Mouse (Mus musculus): ENCODE results near the gene Nop9. TPM values are rescaled to one million over a fixed set of nuclear protein-coding genes. Genes with fewer than 3 reads are reported as not detected.

The Nop9 gene
- polyA plus RNA-seq, 1 experiment from 2014 or later, result 41.4 TPM

DNA sequence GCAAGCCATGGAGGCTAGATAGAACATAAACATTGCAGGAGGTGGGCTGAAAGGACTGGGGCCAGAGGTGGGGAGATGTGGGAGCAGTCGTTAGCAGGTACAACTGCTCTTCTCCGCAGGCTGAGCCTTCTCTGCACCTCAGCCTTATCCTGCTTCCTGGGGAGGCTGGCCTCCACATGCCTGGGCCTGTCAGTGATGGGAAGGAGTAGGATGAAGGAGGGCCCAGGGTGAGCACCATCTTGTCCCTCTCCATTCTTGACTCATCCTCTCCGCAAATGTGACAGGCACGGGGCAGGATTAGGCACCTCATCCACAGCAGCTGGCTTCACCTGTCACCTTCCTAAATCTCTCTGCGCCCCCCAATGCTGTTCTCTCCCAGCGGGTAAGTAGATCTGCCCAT lies 15.7 kb downstream of the Nop9 start, which contains the start of gene Ltb4r2:
Ltb4r2 (plus strand) TSS at position 266 of the 400 bp plus-strand sequence.
- no peak for ATAC-seq (ENCODE audit: borderline replicate concordance, extremely low read depth, low FRiP score, low TSS enrichment)
- Histone ChIP-seq H3K36me3 (no peaks in the 10 kb centered on the region), H3K4me3 (peak within 1 kb of the TSS; percentile 54), H3K27ac (peak within 1 kb of the TSS; percentile 45), H3K4me1 (peaks cover 28% of the 10 kb centered on the region), H3K4me2 (peak within 1 kb of the TSS; percentile 98), H3K9me3 (no peaks in the 10 kb centered on the region), H3K27me3 (peaks cover 30% of the 10 kb centered on the region), H3K9ac (peak within 1 kb of the TSS; percentile 78)
- WGBS, result 76% methylated on average over 6 of the region's 6 CpGs

GRCm38 (mm10) chr14:55762001-55762821 lies 16.7 kb downstream of the Nop9 start:
- ATAC-seq (ENCODE audit: borderline replicate concordance, extremely low read depth, low FRiP score, low TSS enrichment), result peak; percentile 68
- WGBS, result 2% methylated on average over 69 of the region's 77 CpGs

DNA sequence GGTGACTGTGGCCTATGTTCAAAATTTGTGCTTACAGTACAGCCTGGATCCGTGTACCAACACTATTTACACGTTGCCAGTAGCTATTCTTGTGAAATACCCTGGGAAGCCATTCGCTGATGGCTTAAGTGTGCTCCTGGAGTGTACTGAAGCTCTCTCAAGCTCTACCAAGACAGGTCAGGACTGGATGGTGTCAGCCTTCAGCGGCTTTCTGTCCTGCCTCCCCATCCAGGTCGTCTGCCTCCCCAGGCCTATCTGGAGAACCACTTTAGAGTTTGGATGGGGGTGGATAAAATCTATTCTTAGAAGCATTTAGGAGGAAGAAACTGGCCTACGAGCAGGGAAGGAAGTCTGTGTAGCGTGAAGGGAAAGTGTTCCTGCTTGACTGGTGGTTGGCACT lies 17.7 kb downstream of the Nop9 start:
- no peak for ATAC-seq (ENCODE audit: borderline replicate concordance, extremely low read depth, low FRiP score, low TSS enrichment)
- Histone ChIP-seq H3K4me2 (peak overlapping the region; percentile 98), H3K9ac (no peak overlapping the region), H3K4me1 (peaks cover 37% of the 10 kb centered on the region), H3K36me3 (no peaks in the 10 kb centered on the region), H3K4me3 (no peak overlapping the region), H3K27me3 (peaks cover 47% of the 10 kb centered on the region), H3K27ac (peak overlapping the region; percentile 45), H3K9me3 (no peaks in the 10 kb centered on the region)
- 51% methylated on average over 7 of the region's 7 CpGs for WGBS

More at GRCm38 (mm10) chr14:55762001-55762821, 16.7 kb downstream of the Nop9 start:
- H3K4me1 ChIP-seq, result peaks cover 29% of the 10 kb centered on the region
- peak overlapping the region; percentile 78 for H3K9ac ChIP-seq
- no peaks in the 10 kb centered on the region for H3K9me3 ChIP-seq
- peak overlapping the region; percentile 98 for H3K4me2 ChIP-seq
- H3K27me3 ChIP-seq, result peaks cover 38% of the 10 kb centered on the region
- H3K27ac ChIP-seq, result peak overlapping the region; percentile 45
- no peaks in the 10 kb centered on the region for H3K36me3 ChIP-seq
- H3K4me3 ChIP-seq, result peak overlapping the region; percentile 54

DNA sequence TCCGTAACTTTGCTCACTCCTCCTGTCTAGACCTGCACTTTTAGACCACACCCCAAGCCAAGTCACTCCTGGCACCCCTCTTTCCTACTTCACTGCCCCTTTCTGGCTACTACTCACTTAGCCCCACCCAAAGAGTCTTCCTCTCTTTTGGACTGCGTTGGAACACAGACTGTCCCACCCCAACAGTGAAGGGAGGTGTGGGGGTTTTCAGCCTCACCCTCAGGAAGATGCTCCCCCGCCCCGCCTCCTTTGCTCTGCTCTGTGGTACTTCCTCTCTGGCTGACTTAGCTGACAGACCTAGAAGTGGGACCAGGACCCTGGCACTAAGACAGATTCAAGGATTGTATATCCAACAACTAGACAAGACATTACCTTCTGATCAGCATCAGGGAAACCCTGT lies 20.2 kb downstream of the Nop9 start, which contains the start of gene Ltb4r1:
Ltb4r1 (plus strand) TSS at position 267 of the 400 bp plus-strand sequence.
- no peak within 1 kb of the TSS for H3K9ac ChIP-seq
- 59% methylated on average over 4 of the region's 4 CpGs for WGBS
- peaks cover 32% of the 10 kb centered on the region for H3K4me1 ChIP-seq
- no peak within 1 kb of the TSS for H3K27ac ChIP-seq
- H3K4me2 ChIP-seq, result no peak within 1 kb of the TSS
- H3K36me3 ChIP-seq, result no peaks in the 10 kb centered on the region
- H3K4me3 ChIP-seq, result no peak within 1 kb of the TSS
- peaks cover 57% of the 10 kb centered on the region for H3K27me3 ChIP-seq
- ATAC-seq (ENCODE audit: borderline replicate concordance, extremely low read depth, low FRiP score, low TSS enrichment), result no peak
- no peaks in the 10 kb centered on the region for H3K9me3 ChIP-seq

- 11% methylated on average over 52 of the region's 52 CpGs for WGBS
- Histone ChIP-seq H3K27me3 (peaks cover 47% of the 10 kb centered on the region), H3K4me3 (peak overlapping the region; percentile 37), H3K9me3 (no peaks in the 10 kb centered on the region), H3K4me1 (peaks cover 20% of the 10 kb centered on the region), H3K27ac (no peak overlapping the region), H3K9ac (peak overlapping the region; percentile 30), H3K4me2 (peak overlapping the region; percentile 77), H3K36me3 (no peaks in the 10 kb centered on the region)
- peak; percentile 39; the same call in 1 of the 2 replicates for ATAC-seq (ENCODE audit: borderline replicate concordance, extremely low read depth, low FRiP score, low TSS enrichment)
These were observed 22.3 kb downstream of the Nop9 start for GRCm38 (mm10) chr14:55767519-55768414.

DNA sequence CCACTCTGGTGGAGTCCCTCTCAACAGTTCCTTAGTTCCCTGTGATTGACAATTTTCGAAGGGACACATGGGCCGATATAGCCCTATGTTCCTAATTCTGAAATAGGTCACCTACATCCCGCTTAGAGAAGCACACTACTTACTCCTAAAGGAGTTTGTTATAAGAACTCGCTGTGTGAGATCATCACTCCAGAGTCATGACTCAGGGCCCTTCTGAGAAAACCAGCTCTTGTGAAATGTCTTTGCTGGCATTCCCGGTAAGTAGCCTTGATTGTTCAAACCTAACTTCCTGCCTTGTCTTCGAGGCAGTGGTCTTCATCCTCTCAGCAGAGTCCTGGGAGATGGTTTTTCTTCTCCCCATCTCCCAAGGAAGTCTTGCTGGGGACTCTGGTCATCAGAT lies 23.1 kb downstream of the Nop9 start:
- no peaks in the 10 kb centered on the region for H3K36me3 ChIP-seq
- no peak overlapping the region for H3K9ac ChIP-seq
- H3K9me3 ChIP-seq, result no peaks in the 10 kb centered on the region
- peaks cover 13% of the 10 kb centered on the region for H3K4me1 ChIP-seq
- no peak overlapping the region for H3K4me3 ChIP-seq
- no peak overlapping the region for H3K4me2 ChIP-seq
- peaks cover 47% of the 10 kb centered on the region for H3K27me3 ChIP-seq
- WGBS, result 78% methylated on average over 6 of the region's 6 CpGs
- no peak overlapping the region for H3K27ac ChIP-seq
- ATAC-seq (ENCODE audit: borderline replicate concordance, extremely low read depth, low FRiP score, low TSS enrichment), result no peak

DNA sequence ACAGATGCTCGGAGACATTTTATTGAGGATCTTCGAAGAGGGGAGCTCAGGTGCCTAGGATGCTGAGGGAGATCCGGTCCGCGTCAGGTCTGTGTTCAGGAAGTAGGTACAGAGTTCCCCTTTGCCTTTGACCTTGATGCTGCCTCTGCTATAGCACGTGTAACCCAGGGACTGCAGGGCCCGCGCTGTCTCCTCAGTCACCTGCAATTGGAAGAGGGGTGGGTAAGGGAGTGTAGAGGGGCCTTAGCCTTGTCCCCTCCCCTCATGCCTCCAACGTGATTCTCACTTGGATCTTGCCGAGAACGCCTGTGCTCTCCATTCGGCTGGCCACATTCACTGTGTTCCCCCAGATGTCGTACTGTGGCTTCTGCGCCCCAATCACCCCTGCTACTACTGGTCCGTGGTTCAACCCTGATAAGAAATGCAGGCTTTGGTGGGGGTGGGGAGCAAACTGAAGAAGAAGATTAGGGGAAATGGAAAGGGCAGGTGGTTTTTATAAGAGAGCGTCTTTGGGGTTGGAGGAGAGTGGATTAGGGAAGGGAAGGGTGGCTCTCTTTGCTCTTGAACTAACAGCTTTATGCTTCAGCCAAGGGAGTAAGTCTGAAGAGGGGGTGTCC lies 23.7 kb downstream of the Nop9 start:
- H3K9me3 ChIP-seq, result no peaks in the 10 kb centered on the region
- no peak overlapping the region for H3K4me2 ChIP-seq
- H3K4me1 ChIP-seq, result peaks cover 13% of the 10 kb centered on the region
- H3K36me3 ChIP-seq, result no peaks in the 10 kb centered on the region
- WGBS, result 68% methylated on average over 16 of the region's 16 CpGs
- no peak overlapping the region for H3K9ac ChIP-seq
- H3K27me3 ChIP-seq, result peaks cover 43% of the 10 kb centered on the region
- H3K27ac ChIP-seq, result no peak overlapping the region
- no peak overlapping the region for H3K4me3 ChIP-seq
- no peak for ATAC-seq (ENCODE audit: borderline replicate concordance, extremely low read depth, low FRiP score, low TSS enrichment)

GRCm38 (mm10) chr14:55776711-55777110 lies 31.2 kb downstream of the Nop9 start:
- no peak overlapping the region for H3K4me2 ChIP-seq
- no peak overlapping the region for H3K4me3 ChIP-seq
- WGBS, result 35% methylated on average over 7 of the region's 7 CpGs
- H3K36me3 ChIP-seq, result no peaks in the 10 kb centered on the region
- no peak overlapping the region for H3K9ac ChIP-seq
- peaks cover 22% of the 10 kb centered on the region for H3K4me1 ChIP-seq
- H3K27me3 ChIP-seq, result peaks cover 4% of the 10 kb centered on the region; the same call in 1 of the 2 replicates
- no peak overlapping the region for H3K27ac ChIP-seq
- H3K9me3 ChIP-seq, result no peaks in the 10 kb centered on the region
- ATAC-seq (ENCODE audit: borderline replicate concordance, extremely low read depth, low FRiP score, low TSS enrichment), result no peak

DNA sequence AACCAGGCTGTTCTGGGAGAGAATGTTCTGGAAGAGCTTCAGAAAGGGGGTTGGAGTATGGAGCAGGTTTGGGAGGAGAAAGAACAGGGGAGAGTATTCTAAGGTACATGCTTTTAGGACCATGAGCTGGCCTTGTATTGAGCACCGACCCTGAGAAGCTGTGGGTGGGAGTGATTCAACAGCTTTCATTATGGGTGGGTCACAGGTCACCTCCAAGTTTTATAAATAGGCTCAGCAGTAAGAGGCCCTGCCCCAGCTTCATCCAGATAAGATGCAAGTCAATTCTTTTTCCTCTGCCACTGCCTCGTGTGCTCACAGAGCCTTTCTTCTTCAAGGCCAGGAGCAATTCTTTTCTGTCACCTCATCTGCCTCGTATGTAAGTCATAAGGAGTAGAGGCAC lies 31.7 kb downstream of the Nop9 start:
- Histone ChIP-seq H3K9ac (no peak overlapping the region), H3K36me3 (no peaks in the 10 kb centered on the region), H3K4me2 (no peak overlapping the region), H3K4me3 (no peak overlapping the region), H3K27me3 (peaks cover 9% of the 10 kb centered on the region; the same call in 1 of the 2 replicates), H3K9me3 (no peaks in the 10 kb centered on the region), H3K4me1 (peaks cover 27% of the 10 kb centered on the region), H3K27ac (no peak overlapping the region)
- ATAC-seq (ENCODE audit: borderline replicate concordance, extremely low read depth, low FRiP score, low TSS enrichment), result no peak
- 13% methylated on average over 3 of the region's 3 CpGs for WGBS

GRCm38 (mm10) chr14:55777806-55778205 lies 32.3 kb downstream of the Nop9 start:
- H3K9me3 ChIP-seq, result no peaks in the 10 kb centered on the region
- H3K4me3 ChIP-seq, result no peak overlapping the region
- WGBS, result 84% methylated on average over 11 of the region's 11 CpGs
- no peak for ATAC-seq (ENCODE audit: borderline replicate concordance, extremely low read depth, low FRiP score, low TSS enrichment)
- peaks cover 10% of the 10 kb centered on the region; the same call in 1 of the 2 replicates for H3K27me3 ChIP-seq
- H3K4me1 ChIP-seq, result peaks cover 33% of the 10 kb centered on the region
- no peaks in the 10 kb centered on the region for H3K36me3 ChIP-seq
- H3K27ac ChIP-seq, result no peak overlapping the region
- H3K9ac ChIP-seq, result no peak overlapping the region
- H3K4me2 ChIP-seq, result no peak overlapping the region

GRCm38 (mm10) chr14:55778686-55779085 lies 33.2 kb downstream of the Nop9 start:
- no peak overlapping the region for H3K4me2 ChIP-seq
- H3K9ac ChIP-seq, result no peak overlapping the region
- H3K9me3 ChIP-seq, result no peaks in the 10 kb centered on the region
- no peak for ATAC-seq (ENCODE audit: borderline replicate concordance, extremely low read depth, low FRiP score, low TSS enrichment)
- H3K4me1 ChIP-seq, result peaks cover 34% of the 10 kb centered on the region
- no peak overlapping the region for H3K4me3 ChIP-seq
- no peak overlapping the region for H3K27ac ChIP-seq
- peaks cover 10% of the 10 kb centered on the region; the same call in 1 of the 2 replicates for H3K27me3 ChIP-seq
- H3K36me3 ChIP-seq, result no peaks in the 10 kb centered on the region
- 88% methylated on average over 15 of the region's 15 CpGs for WGBS

All from lung, embryonic 15.5 days (tissue).